Mouse (Mus musculus) adrenal gland, postnatal 10 days (tissue): Measurements from ENCODE around the gene Meltf. TPM values are rescaled to one million over a fixed set of nuclear protein-coding genes. Genes with fewer than 3 reads are reported as not detected.
"Not testable (repeated sequence)": the region's sequence is repeated elsewhere in the genome, so short reads cannot be mapped to it uniquely, and the experiment has no call there.

Source experiments
- DNase-seq: peaks from one replicate; pipeline ENCODE4 v3.0.0; 2021; ENCODE audit warnings: mixed read lengths
- total RNA-seq, 2 experiments: library from RNA; stranded (reverse); gene quantifications; 2 replicates each; pipeline ENCODE4 v1.2.3; 2021

Meltf gene
- total RNA-seq, 2 experiments from 2014 or later = 0.06 to 0.24 TPM

- peak; percentile 60 for DNase-seq
These were observed 55.3 kb downstream of the Meltf start, which contains the start of gene Pigz for GRCm38 (mm10) chr16:31933751-31934549. TSS of gene Pigz (plus strand) at chr16:31933851.

GRCm38 (mm10) chr16:31934550-31935010, 56.0 kb downstream of the Meltf start:
- DNase-seq = no peak

DNA sequence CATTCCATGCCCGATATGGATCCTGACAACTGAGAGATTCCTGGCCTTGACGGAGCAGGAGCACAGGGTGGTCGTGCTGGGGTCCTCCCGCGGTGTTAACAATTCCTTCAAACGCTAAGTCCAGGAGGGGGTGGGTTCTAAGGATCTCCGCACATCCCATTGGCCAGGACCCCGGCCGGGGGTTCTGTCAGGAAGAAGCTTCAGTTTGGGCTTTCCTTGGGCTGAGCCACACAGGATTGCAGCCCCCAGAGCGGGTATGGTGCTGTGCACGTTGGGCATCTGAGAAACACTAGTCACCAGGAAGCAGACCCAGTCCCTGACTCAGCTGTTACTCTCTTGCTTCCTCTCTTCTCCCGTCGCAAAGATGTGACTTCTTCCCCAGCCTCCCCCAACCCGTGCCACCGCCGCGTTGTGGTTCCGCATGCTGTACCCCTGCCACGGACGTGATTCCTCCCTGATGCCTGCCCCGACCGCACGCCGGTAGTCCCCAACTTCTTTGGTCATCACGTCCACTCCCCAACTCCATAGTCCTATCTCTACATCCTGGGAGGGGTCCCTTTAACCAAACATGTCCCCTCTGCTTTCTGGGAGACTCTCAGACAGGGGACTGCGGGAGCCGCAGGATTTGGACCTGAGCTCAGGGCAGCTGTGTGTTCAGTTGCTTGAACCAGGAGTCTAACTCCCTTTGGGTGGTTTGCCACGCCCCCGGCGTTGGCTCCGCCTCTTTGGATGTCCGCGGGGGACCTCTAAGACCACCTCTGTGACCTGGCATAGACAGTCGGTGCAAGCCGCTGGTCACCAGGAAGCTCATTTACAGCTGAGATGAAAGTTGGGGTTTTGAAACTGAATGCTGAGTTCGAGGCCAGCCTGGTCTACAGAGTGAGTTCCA, 56.7 kb downstream of the Meltf start:
- no peak for DNase-seq

DNA sequence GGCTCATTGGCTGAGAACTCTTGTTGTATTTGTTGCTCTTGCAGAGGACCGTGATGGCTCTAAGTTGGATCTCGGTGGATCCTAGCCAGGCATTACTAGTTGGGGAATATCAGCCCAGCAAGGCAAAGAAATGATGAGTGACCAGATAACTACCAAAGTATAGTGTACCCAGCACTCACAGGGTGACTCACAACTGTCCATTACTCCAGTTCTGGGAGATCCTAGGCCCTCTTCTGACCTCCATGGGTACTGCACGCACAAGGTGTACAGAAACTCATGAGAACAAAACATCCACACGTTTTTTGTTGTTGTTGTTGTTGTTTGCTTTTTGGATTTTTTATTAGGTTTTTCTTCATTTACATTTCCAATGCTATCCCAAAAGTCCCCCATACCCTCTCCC, 58.0 kb downstream of the Meltf start:
- DNase-seq = no peak

- DNase-seq = no peak
These were observed 60.2 kb downstream of the Meltf start for GRCm38 (mm10) chr16:31938856-31939255.

- DNase-seq = no peak
These were observed 62.0 kb downstream of the Meltf start for GRCm38 (mm10) chr16:31940586-31940985.

DNA sequence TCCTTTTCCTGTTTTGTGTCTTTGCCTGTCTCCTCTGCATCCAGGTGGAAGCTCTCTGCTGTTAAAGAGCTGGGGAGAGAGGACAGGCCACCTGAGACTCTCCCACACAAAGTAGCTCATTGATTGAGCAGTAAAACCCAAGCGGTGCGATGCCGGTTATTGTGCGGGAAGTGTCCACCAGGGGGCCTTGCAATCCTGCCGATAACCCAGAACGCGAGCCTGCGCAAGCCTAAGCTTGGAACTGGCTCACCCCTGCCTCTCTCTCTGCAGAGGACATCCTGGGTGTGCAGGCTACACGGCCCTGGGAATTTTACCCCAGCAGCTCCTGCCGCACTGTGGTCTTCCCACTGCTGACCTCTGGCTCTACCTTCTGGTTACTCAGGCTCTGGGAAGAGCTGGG, 65.4 kb downstream of the Meltf start:
- peak; percentile 88 for DNase-seq

- DNase-seq = no peak
These were observed 66.2 kb downstream of the Meltf start for GRCm38 (mm10) chr16:31944698-31945255.

GRCm38 (mm10) chr16:31945372-31945771, 66.8 kb downstream of the Meltf start:
- DNase-seq = no peak

DNA sequence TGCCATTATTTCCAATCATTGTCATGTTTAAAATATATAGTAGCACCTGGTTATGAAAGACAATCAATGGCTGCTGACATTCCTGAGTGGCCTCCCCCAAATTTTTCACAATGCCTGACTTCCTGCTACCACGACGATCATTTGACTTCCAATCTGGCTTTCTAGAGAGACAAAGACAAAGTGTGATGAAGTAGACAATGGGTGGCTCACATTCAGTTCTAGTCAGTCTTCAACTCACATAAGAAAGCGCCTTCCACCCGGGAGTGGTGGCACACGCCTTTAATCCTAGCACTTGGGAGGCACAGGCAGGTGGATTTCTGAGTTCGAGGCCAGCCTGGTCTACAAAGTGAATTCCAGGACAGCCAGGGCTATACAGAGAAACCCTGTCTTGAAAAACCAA, 67.4 kb downstream of the Meltf start:
- not testable (repeated sequence) for DNase-seq

DNA sequence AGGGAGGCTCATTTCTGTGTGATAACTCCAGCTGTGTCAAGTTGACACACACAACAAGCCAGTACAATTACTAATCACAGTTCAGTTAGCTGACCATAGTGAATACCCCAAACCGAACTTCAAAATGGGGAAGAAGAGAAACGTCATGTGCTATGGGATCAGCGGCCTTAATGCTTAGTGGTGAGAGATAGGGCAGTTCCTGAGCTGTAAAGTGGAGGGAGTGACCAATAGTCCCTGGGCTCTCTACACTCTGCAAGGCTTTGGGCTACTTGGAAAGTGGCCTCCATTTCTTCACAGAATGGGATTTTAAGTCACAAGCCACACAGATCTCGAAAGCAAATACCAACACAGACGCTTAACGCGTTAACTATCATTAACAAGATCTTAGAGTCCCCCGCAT, 68.7 kb downstream of the Meltf start:
- no peak for DNase-seq

GRCm38 (mm10) chr16:31947901-31948316, 69.3 kb downstream of the Meltf start:
- DNase-seq = no peak

GRCm38 (mm10) chr16:31948345-31948774, 69.8 kb downstream of the Meltf start, which contains the start of the genes 0610012G03Rik and Ncbp2:
TSS of gene 0610012G03Rik (minus strand) at chr16:31948494.
TSS of gene Ncbp2 (plus strand) at chr16:31948513.
- DNase-seq = peak; percentile 98

Other genes starting within 250 kb of the Meltf start
- gene Dlg1, start 215.4 kb upstream of the Meltf start, total RNA-seq = 10 to 100 TPM; 61.9 to 66.1 TPM
- gene Pigz, start 55.0 kb downstream of the Meltf start, total RNA-seq = 1 to 10 TPM in 1 of 2 experiments, under 1 TPM in 1; 0.48 to 1.6 TPM
- gene 0610012G03Rik, start 69.7 kb downstream of the Meltf start, total RNA-seq = 10 to 100 TPM; 55.0 to 58.8 TPM
- gene Ncbp2, start 69.7 kb downstream of the Meltf start, total RNA-seq = 10 to 100 TPM; 41.2 to 43.9 TPM
- 10 to 100 TPM; 22.0 to 22.8 TPM for gene Senp5, start 124.5 kb downstream of the Meltf start, total RNA-seq
- 10 to 100 TPM; 47.5 to 50.3 TPM for gene Pak2, start 200.5 kb downstream of the Meltf start, total RNA-seq
- 10 to 100 TPM; 34.1 to 35.0 TPM for gene Pigx, start 220.9 kb downstream of the Meltf start, total RNA-seq
- 10 to 100 TPM; 10.8 to 11.2 TPM for gene Cep19, start 221.0 kb downstream of the Meltf start, total RNA-seq